Mouse (Mus musculus): ENCODE measurements around the gene C77080.

DNA sequence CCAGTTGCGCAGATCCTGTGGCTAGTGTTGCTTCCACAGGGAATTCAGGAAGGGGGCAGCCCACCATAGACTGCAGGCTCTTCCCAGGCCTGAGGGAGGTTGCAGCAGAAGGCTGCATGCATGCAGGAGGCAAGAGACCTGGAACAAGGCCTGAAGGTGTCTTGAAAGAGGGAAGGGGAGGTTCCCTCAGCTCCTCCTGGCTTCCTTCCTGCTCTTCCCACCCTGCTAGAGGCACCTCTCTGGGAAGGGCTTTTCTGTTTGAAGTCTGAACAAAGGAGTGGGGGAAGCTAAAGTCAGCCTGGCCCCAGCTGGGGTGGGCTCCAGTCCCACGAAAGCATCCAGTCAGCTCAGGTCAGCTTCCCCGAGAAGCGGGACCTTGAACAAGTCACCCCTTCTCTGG, 18.9 kb downstream of the C77080 start:
- TF ChIP-seq CTCF (conservative IDR thresholded peaks at IDR 0.05; ENCODE audit: insufficient read depth, insufficient read length, low read depth, low read length) (no peak), POLR2A (IDR thresholded peaks at IDR 0.05; ENCODE audit: low read depth, low read length) (no peak)
